Mouse (Mus musculus): Measurements from ENCODE around the gene Pfas. TPM values are rescaled to one million over a fixed set of nuclear protein-coding genes. Genes with fewer than 3 reads are reported as not detected.

Gene Pfas
- 10 to 100 TPM; 22.5 to 32.2 TPM for total RNA-seq (2023)

GRCm38 (mm10) chr11:69008182-69009121 lies at the start of gene Pfas:
TSS of gene Pfas (minus strand) at chr11:69008460.

GRCm38 (mm10) chr11:69045531-69046394 lies 37.5 kb upstream of the Pfas start, which contains the start of gene Aurkb:
TSS of gene Aurkb (plus strand) at chr11:69045647.

GRCm38 (mm10) chr11:69015644-69016441 lies 7.6 kb upstream of the Pfas start, which contains the start of gene Ctc1:
TSS of gene Ctc1 (plus strand) at chr11:69015911.

GRCm38 (mm10) chr11:68975085-68975484 lies 33.2 kb downstream of the Pfas start, which contains the start of gene Rangrf:
TSS of gene Rangrf (minus strand) at chr11:68975185.

GRCm38 (mm10) chr11:68967337-68968282 lies 40.6 kb downstream of the Pfas start, which contains the start of gene Slc25a35:
TSS of gene Slc25a35 (plus strand) at chr11:68968131.

GRCm38 (mm10) chr11:68957308-68957707 lies 51.0 kb downstream of the Pfas start, which contains the start of gene Arhgef15:
TSS of gene Arhgef15 (minus strand) at chr11:68957480.

Other genes with a start within 250 kb of the Pfas start
- gene Ndel1, start 136.6 kb downstream of the Pfas start, total RNA-seq (2023): 10 to 100 TPM; 61.2 to 70.3 TPM
- gene Rnf222, start 119.9 kb downstream of the Pfas start, total RNA-seq (2023): not detected
- 1,000 to 10,000 TPM; 3,013 to 3,032 TPM for gene Rpl26, start 106.9 kb downstream of the Pfas start, total RNA-seq (2023)
- gene Odf4, start 81.4 kb downstream of the Pfas start, total RNA-seq (2023): not detected
- not detected for gene Arhgef15, start 51.0 kb downstream of the Pfas start, total RNA-seq (2023)
- 1 to 10 TPM; 3.4 to 5.1 TPM for gene Slc25a35, start 40.3 kb downstream of the Pfas start, total RNA-seq (2023)
- gene Rangrf, start 33.3 kb downstream of the Pfas start, total RNA-seq (2023): 10 to 100 TPM; 12.2 to 17.5 TPM
- 10 to 100 TPM; 22.0 to 24.7 TPM for gene Ctc1, start 7.5 kb upstream of the Pfas start, total RNA-seq (2023)
- 1 to 10 TPM; 1.8 to 6.1 TPM for gene Aurkb, start 37.2 kb upstream of the Pfas start, total RNA-seq (2023)
- 10 to 100 TPM in 1 of 2 experiments, 1 to 10 TPM in 1; 9.0 to 12.8 TPM for gene Borcs6, start 51.3 kb upstream of the Pfas start, total RNA-seq (2023)
- gene Tmem107, start 62.3 kb upstream of the Pfas start, total RNA-seq (2023): 1 to 10 TPM in 1 of 2 experiments, under 1 TPM in 1; 0.82 to 2.4 TPM
- gene Vamp2, start 80.0 kb upstream of the Pfas start, total RNA-seq (2023): 100 to 1,000 TPM; 396 to 405 TPM
- 100 to 1,000 TPM; 279 to 361 TPM for gene Per1, start 86.8 kb upstream of the Pfas start, total RNA-seq (2023)
- not detected for gene Hes7, start 111.9 kb upstream of the Pfas start, total RNA-seq (2023)
- gene 9130213A22Rik, start 114.1 kb upstream of the Pfas start, total RNA-seq (2023): not detected
- gene Aloxe3, start 117.4 kb upstream of the Pfas start, total RNA-seq (2023): under 1 TPM; 0.30 to 0.55 TPM
- gene Alox12b, start 148.5 kb upstream of the Pfas start, total RNA-seq (2023): not detected
- gene Alox8, start 189.4 kb upstream of the Pfas start, total RNA-seq (2023): 1 to 10 TPM; 1.2 to 1.6 TPM
- under 1 TPM; 0.06 to 0.12 TPM for gene Gucy2e, start 228.6 kb upstream of the Pfas start, total RNA-seq (2023)